Mouse (Mus musculus) intestine, postnatal 0 days (tissue): ENCODE results near the gene Clstn2. TPM values are rescaled to one million over a fixed set of nuclear protein-coding genes. Genes with fewer than 3 reads are reported as not detected.
A peak's percentile ranks its signal among the peaks of the same experiment; 100 is the strongest.

Experiments used
- ATAC-seq: fragments of 200-750 bp; cut with Nextera tagmentation; 2 replicates; pipeline ENCODE4 v1.8.0; 2017; ENCODE audit warnings: mild to moderate bottlenecking, moderate TSS enrichment, moderate library complexity
- H3K27ac ChIP-seq: fragments of 300-500 bp; sonication (generic); 2 replicates; pipeline ENCODE4 v1.5.1; 2014; ENCODE audit warnings: mild to moderate bottlenecking, low read depth, low read length, moderate library complexity
- H3K27me3 ChIP-seq: fragments of 300-500 bp; sonication (generic); replicated peaks from 2 replicates; pipeline ENCODE4 v1.6.1; 2014; ENCODE audit warnings: low read length, mixed read lengths; ENCODE audit not compliant: control insufficient read depth, insufficient read depth
- H3K36me3 ChIP-seq: fragments of 300-500 bp; sonication (generic); 2 replicates; pipeline ENCODE4 v1.6.1; 2014; ENCODE audit warnings: mild to moderate bottlenecking, moderate library complexity; ENCODE audit not compliant: control insufficient read depth, insufficient read depth
- H3K4me1 ChIP-seq: fragments of 300-500 bp; sonication (generic); replicated peaks from 2 replicates; pipeline ENCODE4 v1.6.1; 2014; ENCODE audit warnings: antibody characterized with exemption, low read length, mixed read lengths; ENCODE audit not compliant: control insufficient read depth, insufficient read depth
- H3K4me2 ChIP-seq: fragments of 300-500 bp; sonication (generic); replicated peaks from 2 replicates; pipeline ENCODE4 v1.6.1; 2014; ENCODE audit warnings: low read depth, mild to moderate bottlenecking, moderate library complexity
- H3K4me3 ChIP-seq: fragments of 300-500 bp; sonication (generic); 2 replicates; pipeline ENCODE4 v1.5.1; 2014; ENCODE audit warnings: low read depth, low read length
- H3K9ac ChIP-seq: fragments of 300-500 bp; sonication (generic); 2 replicates; pipeline ENCODE4 v1.6.1; 2014; ENCODE audit warnings: mild to moderate bottlenecking, low read depth, low read length
- H3K9me3 ChIP-seq: fragments of 300-500 bp; sonication (generic); 2 replicates; pipeline ENCODE4 v1.6.1; 2016; ENCODE audit warnings: mixed run types; ENCODE audit not compliant: control insufficient read depth
- CTCF ChIP-seq: sonication (generic); IDR thresholded peaks from 2 replicates; pipeline ENCODE4 v1.5.1; 2016; ENCODE audit warnings: low read depth, mild to moderate bottlenecking, control low read depth, antibody characterized with exemption, moderate library complexity
- WGBS: fragments of 180-500 bp; shearing (Covaris S2); extraction: QIAGEN DNeasy Blood & Tissue Kit; methylation state at CpG from one replicate; pipeline ENCODE4 v1.1.7; 2014; 5-methylcytosine and 5-hydroxymethylcytosine counted together
- polyA plus RNA-seq: library from polyadenylated mRNA; unstranded; fragments of >200 nt; fragmentation: Nextera tagmentation; extraction: Ambion mirVana; gene quantifications from 2 replicates; pipeline ENCODE4 v1.2.1, GENCODE M21; 2015

The Clstn2 gene
- polyA plus RNA-seq, 1 experiment from 2014 or later = 0.26 TPM

GRCm38 (mm10) chr9:97414876-97415668, 617.9 kb downstream of the Clstn2 start:
- H3K4me1 ChIP-seq = no peaks in the 10 kb centered on the region
- H3K27me3 ChIP-seq = no peaks in the 10 kb centered on the region
- no peak overlapping the region for H3K27ac ChIP-seq
- no peak overlapping the region for H3K4me2 ChIP-seq
- no peak for TF ChIP-seq CTCF
- no peak for ATAC-seq
- H3K9me3 ChIP-seq = no peaks in the 10 kb centered on the region
- no peaks in the 10 kb centered on the region for H3K36me3 ChIP-seq
- no peak overlapping the region for H3K9ac ChIP-seq
- 78% methylated on average over 6 of the region's 6 CpGs for WGBS
- H3K4me3 ChIP-seq = no peak overlapping the region

- no peak for ATAC-seq
- TF ChIP-seq CTCF = peak; percentile 27; the same call in 1 of the 2 replicates
These were observed 624.8 kb downstream of the Clstn2 start for GRCm38 (mm10) chr9:97408142-97408541.

More at GRCm38 (mm10) chr9:97408142-97408541, 624.8 kb downstream of the Clstn2 start:
- 74% methylated on average over 2 of the region's 2 CpGs for WGBS
- Histone ChIP-seq H3K4me1 (no peaks in the 10 kb centered on the region), H3K9ac (no peak overlapping the region), H3K27me3 (no peaks in the 10 kb centered on the region), H3K27ac (no peak overlapping the region), H3K4me3 (no peak overlapping the region), H3K4me2 (no peak overlapping the region), H3K9me3 (no peaks in the 10 kb centered on the region), H3K36me3 (no peaks in the 10 kb centered on the region)
